Mouse (Mus musculus) right cerebral cortex, postnatal 14 days (tissue): ENCODE measurements around the gene Psmd7.
A peak's percentile ranks its signal among the peaks of the same experiment; 100 is the strongest.

Source experiments
- DNase-seq: peaks from one replicate; pipeline ENCODE4 v3.0.0; 2022

The Psmd7 gene

GRCm38 (mm10) chr8:107577640-107578039 is 10.6 kb downstream of the Psmd7 start:
- DNase-seq: no peak

- peak; percentile 80 for DNase-seq
These were observed 11.6 kb downstream of the Psmd7 start for GRCm38 (mm10) chr8:107576702-107577101.

- no peak for DNase-seq
These were observed 13.5 kb downstream of the Psmd7 start for GRCm38 (mm10) chr8:107574771-107575170.

- peak; percentile 71 for DNase-seq
These were observed 15.8 kb downstream of the Psmd7 start for GRCm38 (mm10) chr8:107572497-107572896.

GRCm38 (mm10) chr8:107571486-107572135 is 16.7 kb downstream of the Psmd7 start:
- DNase-seq: no peak

- DNase-seq: no peak
These were observed 17.2 kb downstream of the Psmd7 start for GRCm38 (mm10) chr8:107571046-107571445.

- no peak for DNase-seq
These were observed 26.1 kb downstream of the Psmd7 start for GRCm38 (mm10) chr8:107562164-107562563.

GRCm38 (mm10) chr8:107560820-107561536 is 27.3 kb downstream of the Psmd7 start:
- no peak for DNase-seq

- no peak for DNase-seq
These were observed 31.7 kb downstream of the Psmd7 start for GRCm38 (mm10) chr8:107556511-107556936.

- no peak for DNase-seq
These were observed 33.0 kb downstream of the Psmd7 start for GRCm38 (mm10) chr8:107555231-107555630.

- no peak for DNase-seq
These were observed 36.0 kb downstream of the Psmd7 start for GRCm38 (mm10) chr8:107552234-107552633.

- no peak for DNase-seq
These were observed 41.4 kb downstream of the Psmd7 start for GRCm38 (mm10) chr8:107546817-107547216.

GRCm38 (mm10) chr8:107546154-107546553 is 42.1 kb downstream of the Psmd7 start:
- DNase-seq: no peak

GRCm38 (mm10) chr8:107545621-107546152 is 42.6 kb downstream of the Psmd7 start:
- no peak for DNase-seq

- no peak for DNase-seq
These were observed 43.6 kb downstream of the Psmd7 start for GRCm38 (mm10) chr8:107544651-107545174.

GRCm38 (mm10) chr8:107544211-107544610 is 44.1 kb downstream of the Psmd7 start:
- no peak for DNase-seq

- no peak for DNase-seq
These were observed 44.5 kb downstream of the Psmd7 start for GRCm38 (mm10) chr8:107543714-107544113.

GRCm38 (mm10) chr8:107542151-107542550 is 46.1 kb downstream of the Psmd7 start:
- no peak for DNase-seq

- DNase-seq: no peak
These were observed 46.9 kb downstream of the Psmd7 start for GRCm38 (mm10) chr8:107541369-107541768.

- DNase-seq: no peak
These were observed 47.6 kb downstream of the Psmd7 start for GRCm38 (mm10) chr8:107540623-107541022.

GRCm38 (mm10) chr8:107537472-107537871 is 50.8 kb downstream of the Psmd7 start:
- DNase-seq: no peak
